Mouse (Mus musculus) kidney, adult 18-20 months (tissue): Measurements from ENCODE around the gene Pax7.

ENCODE experiments used
- DNase-seq: peaks from one replicate; pipeline ENCODE4 v3.0.0; 2021

The Pax7 gene

DNA sequence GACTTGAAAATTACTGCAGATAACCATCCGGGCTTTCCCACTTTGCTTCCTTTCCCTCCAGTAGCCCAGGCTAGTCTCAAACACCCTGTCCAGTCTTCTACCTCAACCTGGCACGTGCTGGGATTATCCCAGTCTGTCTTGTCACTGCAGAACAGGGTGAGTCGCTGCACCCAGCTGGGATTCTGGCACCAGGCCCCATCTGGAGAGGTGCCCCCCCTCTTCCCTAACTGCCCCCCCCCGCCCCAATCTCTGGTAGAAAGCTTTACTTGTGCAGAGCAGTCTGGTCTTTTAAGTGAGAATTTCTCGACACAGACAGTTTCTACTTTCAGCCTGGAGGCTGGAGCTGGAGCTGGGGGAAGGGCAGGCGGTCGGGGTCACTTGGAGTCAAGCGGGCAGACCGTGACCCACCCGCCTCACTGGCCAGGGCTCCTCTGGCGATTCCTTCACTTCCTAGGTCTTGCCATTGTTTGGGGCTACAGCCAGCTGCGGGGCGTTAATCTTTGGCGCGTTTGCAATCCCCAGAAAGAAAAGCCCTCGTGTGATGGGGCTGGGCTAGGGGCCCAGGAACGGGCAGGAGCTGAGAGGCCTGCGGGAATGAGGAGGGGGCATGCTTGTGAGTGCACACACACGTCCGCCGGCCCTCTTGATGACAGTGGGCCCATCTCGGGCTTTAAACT, 22.4 kb downstream of the Pax7 start:
- DNase-seq = no peak

DNA sequence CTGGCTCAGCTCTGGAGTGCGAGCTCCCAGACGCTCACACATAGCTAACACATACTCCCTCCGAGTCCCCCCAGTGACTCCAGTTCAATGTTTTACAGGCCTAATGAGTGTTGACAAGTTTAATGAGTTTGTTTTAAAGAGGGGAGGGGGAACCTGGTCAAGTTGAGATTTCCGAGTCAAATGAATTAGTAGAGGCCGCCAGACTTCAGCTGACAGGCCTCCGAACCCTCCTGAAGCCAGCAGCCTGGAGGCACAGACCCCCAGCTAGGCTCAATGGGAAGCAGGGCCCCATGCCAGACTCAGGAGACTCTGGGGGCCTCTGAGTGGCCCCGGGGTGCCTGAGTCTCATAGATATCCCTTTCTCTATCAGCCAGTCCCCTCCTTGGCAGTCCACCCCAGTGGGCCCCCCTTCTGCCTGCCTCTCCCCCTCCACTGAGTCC, 23.9 kb downstream of the Pax7 start:
- no peak for DNase-seq

DNA sequence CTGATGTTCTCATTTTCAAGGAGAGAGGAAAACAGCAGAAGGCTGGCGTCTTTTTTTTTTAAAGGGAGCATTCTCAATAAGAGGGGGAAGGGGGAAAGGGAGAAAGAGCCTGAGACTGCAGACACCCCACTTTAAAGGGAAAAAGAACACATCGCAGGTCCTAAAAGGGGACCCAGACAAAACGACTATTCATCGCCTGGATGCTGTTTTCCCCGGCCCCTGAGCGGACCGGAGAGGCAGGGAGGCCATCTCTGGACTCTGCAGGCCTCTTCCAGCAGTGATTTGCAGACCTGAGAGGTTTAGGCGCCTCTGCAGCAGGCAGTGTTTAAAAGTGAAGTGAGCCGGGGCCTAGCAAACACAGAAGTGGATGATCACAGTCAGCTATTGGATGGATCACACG, 25.5 kb downstream of the Pax7 start:
- no peak for DNase-seq

DNA sequence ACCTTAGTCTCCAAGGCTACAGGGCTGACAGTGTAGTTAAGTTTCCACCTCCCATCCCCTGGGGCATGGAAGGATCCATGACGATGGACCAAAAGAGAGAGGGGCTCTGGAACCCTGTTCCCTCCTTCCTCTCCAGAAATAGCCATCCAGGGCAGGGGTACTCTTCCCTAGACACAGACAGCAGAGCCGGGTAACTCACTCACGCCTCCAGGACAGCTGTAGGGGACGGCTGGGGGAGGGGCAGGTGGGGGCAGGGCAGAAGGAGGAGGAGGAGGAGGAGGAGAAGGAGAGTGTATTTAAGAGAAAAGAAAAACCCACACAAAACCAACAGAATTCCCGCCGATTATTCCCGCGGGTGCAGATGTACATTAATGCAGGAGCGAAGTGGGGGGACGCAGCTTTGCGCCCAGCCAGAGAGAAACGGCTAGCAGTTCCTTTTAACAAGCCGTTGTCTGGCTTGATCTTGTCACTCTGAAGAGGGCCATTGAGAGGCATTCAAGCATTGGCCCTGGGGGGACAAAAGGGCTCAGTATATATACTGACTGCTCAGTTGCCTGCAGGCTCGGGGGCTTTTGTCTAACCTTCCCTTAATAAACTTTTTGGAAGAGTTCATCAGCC, 26.0 kb downstream of the Pax7 start:
- DNase-seq = no peak

DNA sequence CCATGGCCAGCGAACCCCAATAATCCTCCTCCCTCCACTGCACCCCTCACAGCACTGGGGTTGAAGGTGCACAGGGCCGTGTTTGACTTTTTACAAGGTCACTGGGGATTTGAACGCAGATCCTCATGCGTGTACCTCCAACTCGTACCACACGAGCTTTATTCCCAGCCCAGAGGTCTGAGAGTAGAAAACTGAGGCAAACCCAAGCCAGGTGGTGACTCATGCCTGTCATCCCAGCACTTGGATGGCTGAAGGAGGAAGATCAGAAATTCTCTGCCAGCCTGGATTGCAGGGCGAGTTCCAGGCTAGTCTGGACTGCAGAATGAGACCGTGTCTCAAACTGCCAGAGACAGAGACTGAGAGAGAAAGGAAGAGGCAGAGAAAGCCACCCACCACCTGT, 28.4 kb downstream of the Pax7 start:
- no peak for DNase-seq

DNA sequence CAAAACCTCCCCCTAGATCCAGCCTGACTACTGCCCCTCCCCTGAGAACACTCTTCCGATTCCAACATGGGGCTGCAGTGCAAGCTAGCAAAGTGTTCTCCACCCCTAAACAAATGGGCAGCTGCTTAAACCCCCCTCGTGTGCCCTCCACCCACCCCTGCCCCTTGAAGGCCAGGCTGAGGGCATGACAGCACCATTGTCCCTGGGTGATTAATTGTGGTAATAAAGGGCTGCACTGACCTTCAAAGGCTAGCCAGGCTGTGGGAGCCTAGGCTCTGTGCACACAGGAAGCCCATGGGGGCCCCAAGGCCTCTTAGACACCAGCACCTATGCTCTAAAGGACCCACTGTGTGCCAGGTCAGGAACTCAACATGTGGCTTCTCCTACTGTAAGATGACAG, 29.3 kb downstream of the Pax7 start:
- DNase-seq = no peak

DNA sequence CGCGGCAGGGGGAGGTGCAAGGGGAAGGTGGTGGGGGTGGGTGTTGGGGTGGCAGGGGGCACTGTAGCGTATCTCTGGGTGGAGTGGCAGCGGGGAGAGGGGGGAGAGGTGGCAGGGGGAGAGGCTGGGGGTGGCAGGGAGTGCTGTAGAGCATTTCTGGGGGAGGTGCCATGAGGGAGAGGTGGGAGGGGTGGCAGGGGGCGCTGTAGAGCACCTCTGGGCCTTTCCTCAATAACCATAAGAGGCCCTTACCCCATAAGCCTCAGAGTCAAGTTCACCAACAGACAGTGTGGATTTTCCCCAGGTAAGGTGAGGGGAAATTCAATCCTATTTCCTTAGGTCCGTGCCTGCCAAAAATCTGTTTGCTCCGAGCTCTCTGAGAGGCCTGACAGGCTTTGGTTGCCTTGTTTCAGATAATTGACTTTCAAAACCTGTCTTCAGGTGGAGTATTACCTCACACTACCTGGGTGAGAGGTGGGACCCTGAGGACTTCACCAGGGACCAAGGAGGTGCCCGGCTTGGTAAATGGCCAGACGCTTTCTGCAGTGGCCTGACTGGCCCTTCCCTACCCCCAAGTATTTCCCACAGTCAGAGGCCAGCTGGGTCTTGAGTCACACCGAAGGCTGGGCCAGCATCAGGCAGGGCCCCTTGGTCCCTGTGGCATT, 33.8 kb downstream of the Pax7 start:
- no peak for DNase-seq

DNA sequence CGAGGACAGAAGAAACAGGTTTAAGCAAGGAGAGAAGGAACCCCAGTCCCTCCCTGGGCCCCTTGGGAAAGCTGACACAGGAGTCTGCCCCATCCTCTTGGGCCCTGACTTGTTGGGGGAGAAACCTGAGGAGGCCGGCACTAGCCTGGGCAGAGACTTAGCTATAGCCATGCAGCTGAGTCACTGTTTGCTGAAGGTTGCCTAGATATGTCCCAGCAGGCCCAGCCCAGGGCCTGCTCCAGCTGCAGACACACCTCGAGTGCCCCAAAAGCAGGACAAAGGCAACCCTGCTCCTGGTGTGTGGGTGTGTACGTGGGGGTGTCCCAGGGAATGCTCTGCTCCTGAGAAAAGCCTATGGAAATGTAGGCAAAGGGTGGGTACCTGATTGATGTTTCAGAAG, 36.0 kb downstream of the Pax7 start:
- no peak for DNase-seq

DNA sequence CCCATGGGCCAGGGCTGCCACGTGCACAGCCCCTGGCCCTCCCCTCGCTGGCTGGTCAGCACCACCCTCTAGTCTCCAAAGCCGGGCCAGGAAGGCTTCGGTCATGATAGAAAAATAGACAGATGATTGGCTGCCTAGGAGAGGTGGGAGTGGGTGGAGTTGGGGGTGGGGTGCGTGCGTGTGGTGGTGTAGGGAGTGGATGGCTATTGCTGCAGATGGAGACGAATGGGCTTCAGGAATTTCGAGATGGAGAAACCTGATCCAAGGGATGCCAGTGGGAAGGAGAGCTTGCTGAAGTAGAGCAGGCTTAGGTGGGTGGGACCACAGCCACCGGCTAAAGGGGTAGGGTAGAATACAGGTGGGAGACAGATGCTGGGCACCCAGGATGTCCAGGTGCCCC, 37.2 kb downstream of the Pax7 start:
- no peak for DNase-seq

DNA sequence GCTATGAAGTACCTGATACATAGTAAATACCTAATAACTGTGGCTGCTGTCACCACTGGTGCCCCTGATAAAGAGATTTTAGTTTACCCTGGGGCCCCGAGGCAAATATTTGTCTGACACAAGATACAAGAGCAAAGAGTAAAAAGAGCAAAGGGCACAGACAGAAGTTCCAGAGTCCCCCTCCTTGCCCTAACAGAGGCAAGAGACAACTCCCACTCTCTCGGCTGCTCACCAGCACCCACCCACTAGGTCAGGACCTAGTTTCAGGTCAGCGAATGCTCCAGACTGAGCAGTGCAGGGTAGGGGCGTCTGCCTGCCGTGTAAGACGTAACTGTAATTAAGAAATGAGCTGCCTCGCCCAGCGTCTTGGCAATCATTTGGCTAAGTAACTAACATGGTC, 42.2 kb downstream of the Pax7 start:
- no peak for DNase-seq

DNA sequence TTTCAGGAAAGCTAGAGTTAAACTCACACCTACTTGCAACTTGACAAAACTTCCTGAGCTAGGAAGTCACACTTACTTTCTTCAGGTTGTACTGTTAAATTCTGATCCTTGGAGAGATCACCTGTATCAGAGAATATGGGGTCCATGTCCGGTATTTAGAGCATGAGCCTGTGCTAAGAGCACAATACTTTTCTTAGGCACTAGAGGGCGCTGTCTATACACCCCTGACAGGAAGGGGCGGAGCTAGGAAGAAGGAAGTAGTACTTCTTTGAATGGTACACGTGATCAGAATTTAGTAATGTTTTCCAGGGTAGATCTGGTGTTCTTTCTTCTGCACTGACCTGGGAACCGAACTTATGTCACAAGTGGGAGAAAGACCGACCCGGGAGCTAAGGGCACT, 43.6 kb downstream of the Pax7 start:
- no peak for DNase-seq

DNA sequence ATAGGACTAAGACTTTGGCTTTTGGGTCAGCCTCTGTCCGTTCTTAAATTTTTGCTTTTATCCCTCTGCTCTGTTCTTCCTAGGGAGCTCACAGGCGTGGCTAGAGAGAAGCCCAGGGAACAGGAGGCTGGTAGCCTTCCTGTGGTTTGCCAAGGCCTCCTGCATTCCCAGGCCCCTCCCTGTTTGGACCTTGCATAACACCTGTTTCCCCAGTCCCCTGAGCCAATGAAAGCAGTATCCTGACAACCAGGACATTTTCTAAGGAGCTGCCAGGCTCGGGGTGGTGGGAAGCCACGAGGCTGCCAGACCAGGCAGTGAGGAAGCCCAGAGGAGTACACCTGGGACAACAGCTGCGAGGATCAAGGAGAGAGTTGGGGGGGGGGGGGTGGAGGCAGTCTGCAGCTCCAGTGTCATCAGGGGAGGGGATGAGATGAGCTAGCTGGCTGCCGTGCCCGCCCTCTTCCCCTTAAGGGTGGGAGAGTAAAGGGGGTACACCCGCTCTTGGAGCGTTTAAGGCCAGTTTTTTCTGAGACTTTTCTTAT, 50.3 kb downstream of the Pax7 start:
- no peak for DNase-seq

DNA sequence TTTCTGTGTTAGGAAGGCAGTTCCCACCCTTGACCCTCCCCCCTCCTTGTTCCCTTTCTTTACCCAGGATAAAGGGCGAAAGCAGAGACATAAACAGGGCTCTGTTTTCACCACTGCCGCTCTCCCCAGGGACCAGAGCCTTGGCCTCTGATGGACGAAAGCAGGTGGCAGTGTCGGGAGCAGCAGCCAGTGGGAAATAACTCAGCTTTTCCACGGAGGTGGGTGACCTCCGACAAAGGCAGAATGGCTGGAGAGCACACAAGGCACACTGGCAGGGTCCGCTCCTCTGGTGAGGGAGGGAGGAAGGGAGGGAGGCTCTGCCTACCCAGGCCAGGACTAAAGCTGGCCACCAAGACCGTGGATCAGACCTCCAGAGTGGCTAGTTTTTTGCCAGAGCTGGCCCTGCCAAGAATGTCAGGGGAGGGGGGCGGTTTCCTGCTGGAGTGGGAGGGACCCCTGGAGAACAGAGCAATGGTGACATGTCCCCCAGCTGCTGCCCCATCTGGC, 62.1 kb downstream of the Pax7 start:
- DNase-seq = no peak

DNA sequence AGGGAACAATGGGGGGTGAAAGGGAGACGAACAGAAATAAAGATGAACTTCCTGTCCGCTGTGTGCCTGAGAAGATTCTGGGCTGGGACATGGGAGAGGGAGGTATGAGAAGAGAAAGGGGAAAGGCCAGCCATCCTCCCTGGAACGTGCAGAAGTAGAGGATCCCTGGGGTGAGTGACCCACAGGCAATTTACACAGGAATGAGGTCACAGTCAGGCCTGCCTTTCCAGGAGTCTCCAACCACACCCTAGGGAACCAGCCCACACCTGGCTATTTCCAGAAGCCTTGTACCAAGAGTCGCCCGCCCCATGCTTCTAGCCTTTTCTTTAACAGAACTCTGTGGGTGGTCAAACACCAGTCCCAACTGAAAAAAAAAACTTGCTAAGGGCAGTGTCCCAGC, 65.5 kb downstream of the Pax7 start:
- DNase-seq = no peak

DNA sequence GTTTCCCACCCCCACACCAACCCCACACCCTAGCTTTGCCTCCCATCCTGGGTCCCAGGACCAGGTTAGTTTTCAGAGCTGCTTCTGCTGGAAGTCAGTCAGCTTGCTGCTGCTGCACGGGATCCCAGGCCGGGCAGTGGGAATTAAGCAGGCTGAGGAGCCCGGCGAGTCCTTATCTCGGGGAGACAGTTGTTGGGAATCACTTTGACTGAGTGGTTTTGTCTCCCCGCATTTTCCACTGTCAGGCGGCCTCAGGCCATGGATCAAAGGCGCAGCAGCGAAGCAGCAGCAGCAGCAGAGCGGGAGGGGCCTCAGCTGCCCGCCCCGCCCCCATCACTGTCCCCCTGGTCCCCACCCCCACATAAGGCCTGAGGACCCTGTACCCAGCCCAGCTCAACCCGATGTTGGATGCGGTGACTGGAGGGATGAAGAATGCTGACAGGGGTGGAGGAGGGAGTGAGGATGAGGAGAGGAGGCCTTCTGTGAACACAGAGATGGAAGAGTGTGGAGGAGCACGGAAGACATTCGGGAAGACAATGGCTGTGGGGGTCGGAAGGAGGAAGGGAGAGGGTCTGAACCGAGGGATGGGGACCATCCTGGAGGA, 66.1 kb downstream of the Pax7 start:
- no peak for DNase-seq

DNA sequence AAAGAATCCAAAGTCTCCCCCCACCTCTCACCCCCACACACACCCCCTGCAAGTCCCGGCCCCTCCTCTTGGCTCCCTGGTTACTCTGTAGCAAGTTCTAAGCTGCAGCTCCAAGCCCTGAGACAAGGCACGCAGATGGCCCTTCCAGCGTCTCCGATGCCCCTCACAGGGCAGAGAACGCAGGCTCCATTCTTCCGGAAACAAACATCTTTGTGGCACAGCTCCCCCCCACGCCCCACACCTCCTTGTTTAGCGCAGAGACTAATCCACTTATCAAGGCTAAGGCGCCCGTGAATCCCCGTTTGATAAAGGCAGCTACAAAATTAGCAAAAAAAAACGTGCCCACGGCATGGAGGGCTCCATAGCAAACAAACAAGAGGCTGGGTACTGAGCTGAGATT, 71.4 kb downstream of the Pax7 start:
- no peak for DNase-seq

DNA sequence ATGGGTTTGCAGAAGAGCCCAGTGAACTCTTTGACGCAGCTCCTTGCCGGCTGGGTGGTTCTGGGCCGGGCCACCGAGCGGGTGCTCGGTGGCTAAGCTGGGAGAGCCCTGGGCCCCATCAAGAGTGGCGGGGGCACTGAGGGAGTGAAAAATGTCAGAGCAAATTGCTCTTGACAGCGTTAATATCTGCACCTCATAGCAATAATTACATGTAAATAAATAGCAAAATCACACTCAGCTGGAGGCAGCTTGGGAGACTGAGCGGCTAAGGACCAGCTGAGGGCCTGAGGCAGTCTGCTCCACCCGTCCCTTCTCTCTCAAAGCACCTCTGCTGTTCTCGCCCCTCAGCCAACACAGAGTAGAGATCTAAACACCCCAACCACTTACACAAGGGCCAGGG, 72.6 kb downstream of the Pax7 start:
- no peak for DNase-seq

DNA sequence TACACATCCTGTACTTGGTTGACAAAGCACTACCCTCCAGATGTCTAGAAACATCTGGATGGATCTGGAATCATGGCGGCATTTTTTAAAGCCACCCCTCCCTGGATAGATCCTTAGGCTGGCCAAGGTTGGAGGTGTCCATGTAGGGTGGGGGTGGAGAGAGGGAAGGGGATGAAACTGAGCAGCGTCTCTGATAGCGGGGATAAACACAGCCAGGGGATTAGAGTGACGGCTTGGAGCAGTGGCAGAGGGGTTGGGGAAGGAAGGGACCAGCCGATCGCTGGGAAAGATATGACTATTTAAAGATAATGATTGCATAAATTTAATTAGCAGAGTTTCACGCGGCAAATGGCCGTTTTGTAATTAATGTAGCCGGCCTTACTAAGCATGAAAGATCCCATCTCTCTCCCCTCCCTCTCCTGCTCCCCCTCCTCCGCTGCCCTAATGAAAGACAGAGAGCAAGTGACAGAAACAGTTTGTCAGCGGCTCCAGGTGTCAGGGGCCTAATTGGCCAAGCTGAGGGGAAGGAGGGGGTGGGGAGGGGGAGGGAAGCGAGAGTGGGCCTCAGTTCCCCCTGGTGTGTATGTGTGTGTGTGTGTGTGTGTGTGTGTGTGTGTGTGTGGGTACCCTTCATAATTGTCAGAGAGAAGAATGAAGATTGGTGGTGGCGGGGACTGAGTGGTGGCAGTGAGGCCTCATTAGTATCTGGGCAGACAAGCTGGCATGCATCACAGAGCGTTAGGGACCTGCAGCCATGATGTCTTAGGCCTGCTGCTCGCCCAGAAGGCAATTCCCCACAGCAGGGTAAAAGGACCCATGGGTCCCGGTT, 74.6 kb downstream of the Pax7 start:
- DNase-seq = no peak

DNA sequence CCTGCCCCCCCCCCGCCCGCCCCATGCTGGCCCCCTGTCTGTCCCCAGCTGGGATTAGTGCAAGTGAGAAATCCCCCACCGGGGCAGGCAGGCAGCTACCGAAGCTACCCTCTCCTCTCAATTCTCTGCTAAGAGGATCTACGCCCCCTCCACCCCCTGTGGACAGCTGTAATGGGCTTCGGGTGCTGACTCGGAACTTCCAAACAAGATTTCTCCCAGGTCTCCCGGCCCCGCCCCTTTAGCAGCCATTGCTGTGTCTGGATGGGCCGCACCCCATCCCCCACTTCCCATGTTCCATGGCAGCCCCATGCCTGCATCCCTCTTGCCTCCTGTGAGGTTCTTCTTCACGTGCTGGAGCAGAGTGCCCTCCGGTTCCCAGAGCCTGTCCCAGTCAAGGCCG, 76.4 kb downstream of the Pax7 start:
- no peak for DNase-seq

DNA sequence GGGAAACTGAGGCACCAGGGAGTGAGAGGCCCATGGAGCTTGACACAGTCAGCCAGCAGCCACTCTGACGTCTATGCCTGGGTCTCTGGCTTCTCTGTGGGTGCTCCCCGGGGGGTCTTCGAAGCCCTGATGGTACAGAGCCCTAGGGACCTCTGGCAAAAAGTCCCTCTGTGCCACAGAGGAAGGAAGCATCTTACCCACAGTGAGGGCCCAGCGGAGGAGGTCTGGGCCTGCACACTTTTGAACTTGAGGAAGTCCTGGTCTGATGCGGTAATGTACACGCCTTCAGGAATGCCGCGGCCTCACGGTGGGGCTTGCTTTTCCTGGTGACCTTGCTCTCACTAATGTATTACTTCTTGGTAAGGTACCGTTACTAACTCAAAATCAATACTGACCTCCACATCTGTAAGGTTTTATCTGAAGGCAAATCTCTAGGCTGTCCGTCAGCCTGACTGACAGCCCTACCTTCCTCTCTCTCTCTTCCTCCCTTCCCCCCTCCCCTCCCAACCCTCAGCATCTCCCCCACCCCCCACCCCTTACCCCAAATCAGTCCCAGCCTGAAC, 79.1 kb downstream of the Pax7 start:
- no peak for DNase-seq

DNA sequence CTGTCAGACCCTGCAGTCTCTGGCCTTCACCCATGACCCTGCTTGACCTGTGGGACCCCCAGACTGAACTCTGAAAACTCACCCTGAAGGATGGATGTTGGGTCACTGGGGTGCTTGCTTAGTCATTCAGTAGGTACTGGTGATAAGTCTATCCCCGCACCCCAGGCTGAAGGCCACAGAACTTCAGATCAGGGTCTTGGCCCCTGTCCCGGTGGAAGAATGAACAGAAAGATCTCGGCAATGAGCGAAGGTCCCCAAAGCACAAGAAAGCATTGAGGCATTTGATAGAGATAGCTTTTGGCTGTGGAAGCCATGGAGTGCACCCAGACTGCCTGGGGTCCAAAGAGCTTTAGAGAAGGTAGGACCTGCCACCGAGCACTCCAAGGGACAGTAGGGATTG, 82.4 kb downstream of the Pax7 start:
- no peak for DNase-seq

DNA sequence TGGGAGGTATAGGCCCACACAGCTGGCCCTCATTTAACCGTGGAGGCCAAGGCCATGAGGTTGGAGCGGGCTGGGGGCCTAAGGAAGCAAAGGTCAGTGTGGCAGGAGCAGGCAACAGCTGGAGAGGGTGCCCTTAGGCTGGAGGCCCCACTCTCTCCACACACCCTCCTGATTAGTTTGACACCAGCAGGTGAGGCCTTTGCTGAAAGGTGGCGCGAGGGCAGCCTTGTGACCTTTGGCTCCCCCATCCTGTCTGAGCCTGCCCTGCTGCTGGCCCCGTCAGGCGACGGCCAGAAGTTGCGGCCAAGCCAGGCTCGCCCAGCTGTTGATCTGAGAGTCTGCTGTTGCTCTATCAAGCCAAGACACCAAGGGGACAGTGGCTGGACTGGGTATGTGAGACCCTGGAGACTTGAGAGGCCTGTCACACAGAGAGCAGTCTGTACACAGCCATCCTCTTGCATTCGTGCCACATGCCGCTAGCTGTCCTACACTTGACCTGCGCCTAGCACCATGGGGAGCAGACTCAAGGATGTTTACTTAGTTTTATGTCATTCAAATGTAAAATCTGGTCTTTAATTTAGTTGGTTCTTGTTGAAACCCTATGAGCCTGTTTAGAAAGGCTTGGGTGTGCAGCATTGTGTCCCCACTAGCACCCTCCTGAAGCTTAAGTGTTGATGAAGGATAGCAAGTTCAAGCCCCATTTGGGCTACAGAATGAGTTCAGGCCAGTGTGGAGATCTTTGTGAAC, 86.0 kb downstream of the Pax7 start:
- no peak for DNase-seq
